Mouse (Mus musculus) cortical plate, adult 2 months (tissue): ENCODE measurements at regions not wholly inside any gene's neighbourhood (a gene's known extent, or its start where the extent isn't known, plus 50 kb on each side); places are given as distances from the start of the nearest gene placed in this dataset.

Source experiments
- CTCF ChIP-seq: fragments of 200-500 bp; IDR thresholded peaks from 2 replicates; pipeline ENCODE4 v1.5.1; 2011; ENCODE audit warnings: mild to moderate bottlenecking, control low read depth, low read length; ENCODE audit not compliant: insufficient read depth; ENCODE audit errors: extremely low read depth
- POLR2A ChIP-seq: fragments of 200-500 bp; IDR thresholded peaks from 2 replicates; pipeline ENCODE4 v1.6.1; 2011; ENCODE audit warnings: mild to moderate bottlenecking, low read length, control low read depth; ENCODE audit not compliant: insufficient read depth; ENCODE audit errors: extremely low read depth

DNA sequence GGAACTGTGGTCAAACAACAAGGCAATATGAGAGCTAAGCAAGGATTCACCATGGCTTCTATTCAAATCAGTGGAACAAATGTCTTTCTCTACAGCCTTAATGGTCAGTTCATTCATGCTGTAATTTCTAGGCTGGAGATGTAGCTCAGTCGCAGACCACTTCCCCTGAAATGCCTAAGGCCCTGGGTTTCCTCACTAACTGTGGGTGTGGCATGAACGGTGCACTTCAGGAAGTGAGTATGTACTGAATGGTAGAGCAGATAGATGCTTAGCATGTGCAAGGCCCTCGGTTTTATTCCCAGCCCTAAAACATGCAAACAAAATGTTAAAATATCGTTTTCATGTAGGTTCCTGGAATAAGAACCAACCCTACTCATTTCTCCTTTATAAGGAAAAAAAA lies 129.3 kb upstream of the Sp8 start:
- TF ChIP-seq CTCF (no peak), POLR2A (no peak)
